Mouse (Mus musculus): ENCODE measurements around the gene Sh3bgrl2. TPM values are rescaled to one million over a fixed set of nuclear protein-coding genes. Genes with fewer than 3 reads are reported as not detected.

Gene Sh3bgrl2
- total and polyA plus RNA-seq, 3 experiments: 2.6 to 10.1 (median 3.7) TPM

GRCm38 (mm10) chr9:83664951-83665350, 116.8 kb downstream of the Sh3bgrl2 start:
- no peak overlapping the region for H3K9ac ChIP-seq (ENCODE audit: low read depth, low read length)
- H3K36me3 ChIP-seq (ENCODE audit: control insufficient read depth, insufficient read depth, low read length): no peaks in the 10 kb centered on the region
- no peak for DNase-seq
- no peak for TF ChIP-seq EP300 (IDR thresholded peaks at IDR 0.05; ENCODE audit: insufficient read depth, low read depth, low read length)
- no peaks in the 10 kb centered on the region for H3K27me3 ChIP-seq (ENCODE audit: control insufficient read depth, insufficient read depth, low read length)
- intact Hi-C loops (cut with DNase I): loop anchor here (5.0 kb wide), 1 partner anchor 118 kb away; the partner anchor contains the start of gene Sh3bgrl2
- 71% methylated on average over 8 of the region's 8 CpGs for WGBS
- no peak overlapping the region for H3K4me3 ChIP-seq
- H3K4me1 ChIP-seq (ENCODE audit: control insufficient read depth, insufficient read depth, low read length): no peaks in the 10 kb centered on the region
- H3K27ac ChIP-seq: no peak overlapping the region
- H3K79me2 ChIP-seq (replicated peaks; ENCODE audit: control insufficient read depth, insufficient read depth, low read length): no peaks in the 10 kb centered on the region

DNA sequence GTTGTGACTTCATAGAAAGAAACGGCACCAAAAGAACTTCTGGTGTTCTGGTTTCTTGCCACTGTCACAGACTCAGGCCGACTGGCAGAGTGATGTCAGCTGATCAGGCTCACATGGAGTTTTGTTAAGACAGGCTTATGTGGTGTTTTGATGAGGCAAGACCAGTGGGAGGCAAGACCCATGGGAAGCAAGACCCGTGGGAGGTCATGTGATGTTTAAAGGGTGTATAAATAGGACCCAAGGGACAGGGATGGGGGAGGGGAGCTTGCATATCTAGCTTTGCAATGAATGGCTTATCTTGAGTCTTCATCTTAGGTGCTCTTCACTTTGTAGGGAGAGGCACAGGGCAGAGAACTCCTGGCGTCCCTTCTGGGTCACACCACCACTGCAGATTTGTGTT, 118.9 kb downstream of the Sh3bgrl2 start:
- Histone ChIP-seq H3K4me3 (no peak overlapping the region), H3K27me3 (ENCODE audit: control insufficient read depth, insufficient read depth, low read length) (no peaks in the 10 kb centered on the region), H3K9ac (ENCODE audit: low read depth, low read length) (no peak overlapping the region), H3K79me2 (replicated peaks; ENCODE audit: control insufficient read depth, insufficient read depth, low read length) (no peaks in the 10 kb centered on the region), H3K36me3 (ENCODE audit: control insufficient read depth, insufficient read depth, low read length) (no peaks in the 10 kb centered on the region), H3K4me1 (ENCODE audit: control insufficient read depth, insufficient read depth, low read length) (no peaks in the 10 kb centered on the region), H3K27ac (no peak overlapping the region)
- no peak for DNase-seq
- TF ChIP-seq POLR2A (IDR thresholded peaks at IDR 0.05; ENCODE audit: insufficient read depth, low read depth, low read length): no peak
- TF ChIP-seq EP300 (IDR thresholded peaks at IDR 0.05; ENCODE audit: insufficient read depth, low read depth, low read length): no peak
- TF ChIP-seq CTCF (IDR thresholded peaks at IDR 0.05): no peak
- WGBS: 53% methylated on average over 4 of the region's 4 CpGs
- intact Hi-C loops (cut with DNase I): no loop called here

- no peak overlapping the region for H3K27ac ChIP-seq
- H3K79me2 ChIP-seq (replicated peaks; ENCODE audit: control insufficient read depth, insufficient read depth, low read length): no peaks in the 10 kb centered on the region
- no peaks in the 10 kb centered on the region for H3K27me3 ChIP-seq (ENCODE audit: control insufficient read depth, insufficient read depth, low read length)
- TF ChIP-seq EP300 (IDR thresholded peaks at IDR 0.05; ENCODE audit: insufficient read depth, low read depth, low read length) (no peak), CTCF (IDR thresholded peaks at IDR 0.05) (no peak), POLR2A (IDR thresholded peaks at IDR 0.05; ENCODE audit: insufficient read depth, low read depth, low read length) (no peak)
- H3K36me3 ChIP-seq (ENCODE audit: control insufficient read depth, insufficient read depth, low read length): no peaks in the 10 kb centered on the region
- WGBS: 86% methylated on average over 3 of the region's 3 CpGs
- H3K4me1 ChIP-seq (ENCODE audit: control insufficient read depth, insufficient read depth, low read length): no peaks in the 10 kb centered on the region
- H3K9ac ChIP-seq (ENCODE audit: low read depth, low read length): no peak overlapping the region
- DNase-seq: no peak
- no peak overlapping the region for H3K4me3 ChIP-seq
- intact Hi-C loops (cut with DNase I): no loop called here
Measured at GRCm38 (mm10) chr9:83679626-83680025, 131.5 kb downstream of the Sh3bgrl2 start.

DNA sequence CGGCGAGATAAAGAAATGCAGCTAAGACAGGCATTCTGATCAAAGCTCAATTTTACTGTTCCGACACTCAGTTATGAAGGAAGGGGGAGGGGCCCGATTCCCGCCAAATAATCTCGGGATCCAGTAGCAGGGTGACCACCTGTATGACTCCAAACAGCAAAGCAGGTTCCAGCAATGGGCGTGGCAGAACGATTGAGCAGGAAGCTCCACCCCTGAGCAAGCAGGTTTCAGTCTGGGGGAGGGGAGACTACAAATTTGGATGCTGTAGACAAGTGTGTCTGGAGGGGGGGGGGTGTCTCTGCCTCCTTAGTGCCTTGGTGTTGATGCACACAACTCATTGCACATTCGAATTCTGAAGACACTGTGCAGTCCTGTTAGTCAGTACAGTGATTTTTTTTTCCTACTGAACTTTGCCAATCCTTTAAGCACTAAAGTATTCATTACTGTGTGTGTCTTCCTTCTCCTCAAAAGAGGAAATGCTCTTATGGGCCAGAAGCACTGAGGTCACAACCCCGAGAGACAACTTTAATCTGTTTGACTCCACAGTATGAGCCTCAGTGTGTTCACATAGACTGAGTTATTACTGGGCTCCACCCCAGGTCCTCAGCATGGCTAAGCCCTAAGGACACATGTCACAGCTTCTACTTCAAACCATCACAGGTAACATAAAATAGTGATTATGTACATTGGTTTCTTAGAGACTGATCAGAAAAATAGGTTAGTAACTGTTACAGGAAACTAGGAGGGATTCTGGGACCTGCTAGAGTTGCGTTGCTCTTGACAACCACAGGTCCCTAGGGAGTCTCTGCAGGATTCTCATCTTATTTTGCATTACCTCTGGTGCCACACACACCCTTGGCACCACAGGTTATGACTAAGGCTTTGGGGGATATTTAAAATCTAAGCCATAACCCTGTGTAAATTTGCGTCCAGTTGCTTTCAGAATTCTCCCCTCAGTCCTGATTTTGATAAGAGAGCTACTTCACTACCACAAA, 133.8 kb downstream of the Sh3bgrl2 start:
- Histone ChIP-seq H3K79me2 (replicated peaks; ENCODE audit: control insufficient read depth, insufficient read depth, low read length) (no peaks in the 10 kb centered on the region), H3K4me3 (no peak overlapping the region), H3K27me3 (ENCODE audit: control insufficient read depth, insufficient read depth, low read length) (no peaks in the 10 kb centered on the region), H3K4me1 (ENCODE audit: control insufficient read depth, insufficient read depth, low read length) (peaks cover 2% of the 10 kb centered on the region; the same call in 1 of the 2 replicates), H3K9ac (ENCODE audit: low read depth, low read length) (no peak overlapping the region), H3K27ac (no peak overlapping the region), H3K36me3 (ENCODE audit: control insufficient read depth, insufficient read depth, low read length) (no peaks in the 10 kb centered on the region)
- WGBS: 64% methylated on average over 12 of the region's 12 CpGs
- DNase-seq: no peak
- no peak for TF ChIP-seq CTCF (IDR thresholded peaks at IDR 0.05)
- no peak for TF ChIP-seq POLR2A (IDR thresholded peaks at IDR 0.05; ENCODE audit: insufficient read depth, low read depth, low read length)
- no peak for TF ChIP-seq EP300 (IDR thresholded peaks at IDR 0.05; ENCODE audit: insufficient read depth, low read depth, low read length)
- intact Hi-C loops (cut with DNase I): no loop called here

- TF ChIP-seq POLR2A (IDR thresholded peaks at IDR 0.05; ENCODE audit: insufficient read depth, low read depth, low read length) (no peak), EP300 (IDR thresholded peaks at IDR 0.05; ENCODE audit: insufficient read depth, low read depth, low read length) (no peak), CTCF (IDR thresholded peaks at IDR 0.05) (no peak)
- no peaks in the 10 kb centered on the region for H3K36me3 ChIP-seq (ENCODE audit: control insufficient read depth, insufficient read depth, low read length)
- H3K4me3 ChIP-seq: peak overlapping the region; percentile 8; the same call in 1 of the 2 replicates
- intact Hi-C loops (cut with DNase I): no loop called here
- H3K4me1 ChIP-seq (ENCODE audit: control insufficient read depth, insufficient read depth, low read length): peaks cover 9% of the 10 kb centered on the region
- WGBS: 14% methylated on average over 18 of the region's 18 CpGs
- no peak overlapping the region for H3K9ac ChIP-seq (ENCODE audit: low read depth, low read length)
- H3K79me2 ChIP-seq (replicated peaks; ENCODE audit: control insufficient read depth, insufficient read depth, low read length): no peaks in the 10 kb centered on the region
- H3K27me3 ChIP-seq (ENCODE audit: control insufficient read depth, insufficient read depth, low read length): no peaks in the 10 kb centered on the region
- no peak overlapping the region for H3K27ac ChIP-seq
- DNase-seq: peak; percentile 6 to 30
Measured at GRCm38 (mm10) chr9:83686511-83687100, 138.5 kb downstream of the Sh3bgrl2 start.

- H3K79me2 ChIP-seq (replicated peaks; ENCODE audit: control insufficient read depth, insufficient read depth, low read length): no peaks in the 10 kb centered on the region
Measured at GRCm38 (mm10) chr9:83687904-83688303, 139.8 kb downstream of the Sh3bgrl2 start.

More at GRCm38 (mm10) chr9:83687904-83688303, 139.8 kb downstream of the Sh3bgrl2 start:
- Histone ChIP-seq H3K36me3 (ENCODE audit: control insufficient read depth, insufficient read depth, low read length) (no peaks in the 10 kb centered on the region), H3K4me3 (no peak overlapping the region), H3K27ac (peak overlapping the region; percentile 12; the same call in 1 of the 2 replicates), H3K9ac (ENCODE audit: low read depth, low read length) (no peak overlapping the region), H3K4me1 (ENCODE audit: control insufficient read depth, insufficient read depth, low read length) (peaks cover 9% of the 10 kb centered on the region), H3K27me3 (ENCODE audit: control insufficient read depth, insufficient read depth, low read length) (no peaks in the 10 kb centered on the region)
- DNase-seq: peak; percentile 25 to 34
- WGBS: 24% methylated on average over 3 of the region's 3 CpGs
- intact Hi-C loops (cut with DNase I): no loop called here
- TF ChIP-seq CTCF (IDR thresholded peaks at IDR 0.05): no peak
- no peak for TF ChIP-seq POLR2A (IDR thresholded peaks at IDR 0.05; ENCODE audit: insufficient read depth, low read depth, low read length)
- TF ChIP-seq EP300 (IDR thresholded peaks at IDR 0.05; ENCODE audit: insufficient read depth, low read depth, low read length): no peak

Other genes with a start within 250 kb of the Sh3bgrl2 start
- 1 to 10 TPM; 1.6 to 2.9 TPM for gene Lca5, start 107.2 kb upstream of the Sh3bgrl2 start, total RNA-seq (2021)
- gene Lca5, start 107.2 kb upstream of the Sh3bgrl2 start, polyA plus RNA-seq (2012; rRNA removed): 0.49 and 0.97 TPM in 2 replicates

All from heart, adult 2 months (tissue).